ENCODE assay signal across 9 mouse cellular contexts in genomic region chr7:132996391-132996790, GRCm38 (mm10).
A peak's percentile ranks its signal among the peaks of the same experiment; 100 is the strongest.
DNase-seq lines count a peak whose midpoint lies in the region; ATAC-seq and TF ChIP-seq lines count a peak whose summit lies in the region.
"Had no signal": no experiment of that assay in that cellular context is flagged by ENCODE, and none has a peak within 500 bp of the region (broad histone marks: within the 10 kb centered on the region; RNA-seq: fewer than 3 reads in every experiment).

No protein-coding gene starts in this region.

- WGBS in midbrain, embryonic 11.5 days = 91% methylated on average over 5 of the region's 5 CpGs
- WGBS in midbrain, embryonic 10.5 days = 92% methylated on average over 5 of the region's 5 CpGs
- WGBS in liver, postnatal 0 days (ENCODE audit: insufficient replicate concordance) = 81% methylated on average over 5 of the region's 5 CpGs

- no peak overlapping the region for H3K4me2 ChIP-seq in midbrain, embryonic 11.5 days
- H3K4me2 ChIP-seq in liver, postnatal 0 days (ENCODE audit: low read depth, low read length) = no peak overlapping the region
- H3K4me2 ChIP-seq: hindbrain, embryonic 15.5 days had no signal

- no peaks in the 10 kb centered on the region for H3K27me3 ChIP-seq in midbrain, embryonic 11.5 days (ENCODE audit: control insufficient read depth, insufficient read depth, low read length)
- no peaks in the 10 kb centered on the region for H3K27me3 ChIP-seq in midbrain, embryonic 10.5 days (ENCODE audit: low read depth, poor library complexity, severe bottlenecking)
- no peaks in the 10 kb centered on the region for H3K27me3 ChIP-seq in liver, postnatal 0 days (ENCODE audit: insufficient read depth, low read length)
- H3K27me3 ChIP-seq: hindbrain, embryonic 15.5 days had no signal

- 0 out of 2 replicates have a peak, but pooled peaks have one; percentile 27 for ATAC-seq in midbrain, embryonic 11.5 days (ENCODE audit: low FRiP score)
- peak; percentile 62 for ATAC-seq in liver, postnatal 0 days
- ATAC-seq in inflammation-experienced regulatory T-cells, adult 6 months = no peak

- H3K36me3 ChIP-seq in midbrain, embryonic 11.5 days (ENCODE audit: control insufficient read depth, insufficient read depth, low read length) = peaks cover 19% of the 10 kb centered on the region
- peaks cover 100% of the 10 kb centered on the region for H3K36me3 ChIP-seq in midbrain, embryonic 10.5 days
- 0 out of 2 replicates have a peak, but pooled peaks cover 8% of the 10 kb centered on the region for H3K36me3 ChIP-seq in liver, postnatal 0 days (replicated peaks; ENCODE audit: insufficient read depth, low read length)

- intact Hi-C loops in gastrocnemius, adult 2 months (cut with DNase I) = loop anchor here (2.0 to 5.0 kb wide), 3 partner anchors 66 to 344 kb away; partner anchors contain the start of genes Eef1akmt2 and Zranb1
- intact Hi-C loops in gastrocnemius, postnatal 36 days (cut with DNase I) = loop anchor here (5.0 kb wide), 2 partner anchors 64 to 139 kb away; partner anchors contain the start of genes Abraxas2 and Zranb1

- no peaks in the 10 kb centered on the region for H3K9me3 ChIP-seq in midbrain, embryonic 11.5 days (ENCODE audit: control insufficient read depth, low read length)
- H3K9me3 ChIP-seq in midbrain, embryonic 10.5 days (replicated peaks) = no peaks in the 10 kb centered on the region
- no peaks in the 10 kb centered on the region for H3K9me3 ChIP-seq in liver, postnatal 0 days (ENCODE audit: low read length)
- H3K9me3 ChIP-seq: hindbrain, embryonic 15.5 days had no signal

- no peak overlapping the region for H3K4me3 ChIP-seq in gastrocnemius, adult 2 months
- H3K4me3 ChIP-seq in midbrain, embryonic 11.5 days (ENCODE audit: low read depth, low read length) = no peak overlapping the region
- H3K4me3 ChIP-seq in midbrain, embryonic 10.5 days = no peak overlapping the region
- H3K4me3 ChIP-seq in liver, postnatal 0 days (ENCODE audit: low read depth, low read length) = no peak overlapping the region
- H3K4me3 ChIP-seq: hindbrain, embryonic 15.5 days had no signal

- TF ChIP-seq CTCF in gastrocnemius, adult 2 months (IDR thresholded peaks at IDR 0.05) = peak; percentile 76
- peak; percentile 84 for TF ChIP-seq CTCF in liver, postnatal 0 days (IDR thresholded peaks at IDR 0.05; ENCODE audit: low read depth)

- H3K9ac ChIP-seq in midbrain, embryonic 11.5 days (ENCODE audit: low read length) = no peak overlapping the region
- H3K9ac ChIP-seq in liver, postnatal 0 days (replicated peaks) = no peak overlapping the region
- H3K9ac ChIP-seq: hindbrain, embryonic 15.5 days had no signal

- H3K27ac ChIP-seq in gastrocnemius, adult 2 months = peak overlapping the region; percentile 96
- H3K27ac ChIP-seq in midbrain, embryonic 11.5 days (ENCODE audit: low read depth, low read length) = no peak overlapping the region
- H3K27ac ChIP-seq in midbrain, embryonic 10.5 days (replicated peaks) = no peak overlapping the region
- no peak overlapping the region for H3K27ac ChIP-seq in liver, postnatal 0 days (ENCODE audit: low read depth)
- H3K27ac ChIP-seq: hindbrain, embryonic 15.5 days had no signal

- TF ChIP-seq EP300 in liver, postnatal 0 days (IDR thresholded peaks at IDR 0.05; ENCODE audit: low read depth) = no peak

- peak; percentile 64 for DNase-seq in gastrocnemius, adult 2 months
- no peak for DNase-seq in gastrocnemius, postnatal 36 days
- no peak for DNase-seq in midbrain, embryonic 11.5 days (ENCODE audit: low spot score, missing footprints)
- no peak for DNase-seq in midbrain, embryonic 10.5 days (ENCODE audit: low spot score)
- DNase-seq in R1 (ENCODE audit: low read depth, low spot score) = peak; percentile 36
- DNase-seq in liver, postnatal 0 days = no peak
- DNase-seq in urinary bladder, postnatal 25 days (ENCODE audit: low spot score) = no peak

- H3K4me1 ChIP-seq in midbrain, embryonic 11.5 days (ENCODE audit: control insufficient read depth, insufficient read depth, low read length) = no peaks in the 10 kb centered on the region
- H3K4me1 ChIP-seq in midbrain, embryonic 10.5 days = no peaks in the 10 kb centered on the region
- no peaks in the 10 kb centered on the region for H3K4me1 ChIP-seq in liver, postnatal 0 days (ENCODE audit: insufficient read depth)

Comparison
In these comparisons a context has a peak if more than half of its experiments do, and no peak if none do; other contexts are left out.
1. DNase-seq: peak in gastrocnemius, adult 2 months (single experiment) and R1 (single experiment); none in gastrocnemius, postnatal 36 days (0 of 2), midbrain, embryonic 11.5 days (single experiment), midbrain, embryonic 10.5 days (single experiment), liver, postnatal 0 days (single experiment) and urinary bladder, postnatal 25 days (single experiment).